Mouse (Mus musculus) C2C12 (cell line): Measurements from ENCODE around the gene Rgma. TPM values are rescaled to one million over a fixed set of nuclear protein-coding genes. Genes with fewer than 3 reads are reported as not detected.
A peak's percentile ranks its signal among the peaks of the same experiment; 100 is the strongest.

Experiments
- H3K27me3 ChIP-seq: one replicate; pipeline ENCODE4 v1.6.1; 2011; ENCODE audit not compliant: control insufficient read depth, insufficient read depth, insufficient read length
- H3K36me3 ChIP-seq: one replicate; pipeline ENCODE4 v1.6.1; 2011; ENCODE audit not compliant: control insufficient read depth, insufficient read depth
- H3K4me3 ChIP-seq: one replicate; pipeline ENCODE4 v1.5.1; 2011; ENCODE audit warnings: mild to moderate bottlenecking, control low read depth; ENCODE audit not compliant: poor library complexity, insufficient read depth, severe bottlenecking
- H3K79me2 ChIP-seq: one replicate; pipeline ENCODE4 v1.6.1; 2011; ENCODE audit not compliant: control insufficient read depth, insufficient read depth
- H3K79me3 ChIP-seq: one replicate; pipeline ENCODE4 v1.6.1; 2011; ENCODE audit warnings: low read depth, control low read depth
- H3ac ChIP-seq: one replicate; pipeline ENCODE3; 2011; ENCODE audit warnings: low read depth; ENCODE audit not compliant: control insufficient read depth, insufficient read length
- CEBPB ChIP-seq: IDR thresholded peaks from one replicate; pipeline ENCODE4 v1.6.1; 2011; ENCODE audit warnings: low read depth, mild to moderate bottlenecking, control low read depth, moderate library complexity
- CTCF ChIP-seq: IDR thresholded peaks from one replicate; pipeline ENCODE4 v1.5.1; 2011; ENCODE audit not compliant: control insufficient read depth, insufficient read depth, insufficient read length
- FOSL1 ChIP-seq: IDR thresholded peaks from one replicate; pipeline ENCODE4 v1.8.0; 2011; ENCODE audit warnings: mild to moderate bottlenecking, low read length; ENCODE audit not compliant: poor library complexity, insufficient read depth, severe bottlenecking
- MAX ChIP-seq: IDR thresholded peaks from one replicate; pipeline ENCODE4 v1.6.1; 2011; ENCODE audit warnings: mild to moderate bottlenecking, control low read depth
- MYOD1 ChIP-seq: IDR thresholded peaks from one replicate; pipeline ENCODE4 v1.6.1; 2011; ENCODE audit warnings: low read depth; ENCODE audit not compliant: control insufficient read depth, insufficient read length
- MYOG ChIP-seq: IDR thresholded peaks from one replicate; pipeline ENCODE4 v1.6.1; 2011; ENCODE audit not compliant: control insufficient read depth, insufficient read length; ENCODE audit errors: extremely low read depth
- USF1 ChIP-seq: IDR thresholded peaks from one replicate; pipeline ENCODE4 v1.6.1; 2011; ENCODE audit warnings: low read depth, mild to moderate bottlenecking, control low read depth, moderate library complexity
- polyA plus RNA-seq: library from polyadenylated mRNA; unstranded; fragments of >200 nt; fragmentation: generic; extraction: Trizol; gene quantifications from one replicate; pipeline ENCODE4 v1.2.1, GENCODE M21; 2012; ENCODE audit warnings: missing spikeins

Rgma gene
- polyA plus RNA-seq, 1 experiment: 1.4 TPM

DNA sequence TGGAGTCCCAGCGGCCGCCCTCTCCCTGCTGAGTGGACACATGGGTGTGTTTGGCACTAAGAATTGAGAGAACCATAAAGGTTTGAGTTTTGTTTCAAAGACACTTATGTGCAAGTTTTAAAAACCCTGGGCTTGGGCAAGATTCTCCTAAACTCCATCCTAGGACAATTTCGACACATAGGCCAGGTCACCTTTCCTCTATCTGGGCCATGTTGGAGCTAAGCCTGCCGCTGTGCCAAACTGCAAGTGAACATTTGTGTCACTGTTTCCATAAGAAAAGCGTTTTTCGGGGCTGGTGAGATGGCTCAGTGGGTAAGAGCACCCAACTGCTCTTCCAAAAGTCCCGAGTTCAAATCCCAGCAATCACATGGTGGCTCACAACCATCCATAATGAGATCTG is 50.1 kb downstream of the Rgma start:
- Histone ChIP-seq H3ac (no peak overlapping the region), H3K79me3 (no peaks in the 10 kb centered on the region), H3K4me3 (no peak overlapping the region), H3K27me3 (no peaks in the 10 kb centered on the region), H3K36me3 (peaks cover 14% of the 10 kb centered on the region), H3K79me2 (no peaks in the 10 kb centered on the region)
- TF ChIP-seq CEBPB (no peak), CTCF (no peak), MYOG (no peak), FOSL1 (no peak), MYOD1 (no peak), MAX (no peak), USF1 (no peak)

GRCm38 (mm10) chr7:73426235-73426634 is 50.9 kb downstream of the Rgma start:
- H3K79me3 ChIP-seq: no peaks in the 10 kb centered on the region
- peaks cover 14% of the 10 kb centered on the region for H3K36me3 ChIP-seq
- no peak for TF ChIP-seq USF1
- peak; percentile 39 for TF ChIP-seq FOSL1
- no peak overlapping the region for H3ac ChIP-seq
- no peaks in the 10 kb centered on the region for H3K79me2 ChIP-seq
- H3K4me3 ChIP-seq: no peak overlapping the region
- no peaks in the 10 kb centered on the region for H3K27me3 ChIP-seq

DNA sequence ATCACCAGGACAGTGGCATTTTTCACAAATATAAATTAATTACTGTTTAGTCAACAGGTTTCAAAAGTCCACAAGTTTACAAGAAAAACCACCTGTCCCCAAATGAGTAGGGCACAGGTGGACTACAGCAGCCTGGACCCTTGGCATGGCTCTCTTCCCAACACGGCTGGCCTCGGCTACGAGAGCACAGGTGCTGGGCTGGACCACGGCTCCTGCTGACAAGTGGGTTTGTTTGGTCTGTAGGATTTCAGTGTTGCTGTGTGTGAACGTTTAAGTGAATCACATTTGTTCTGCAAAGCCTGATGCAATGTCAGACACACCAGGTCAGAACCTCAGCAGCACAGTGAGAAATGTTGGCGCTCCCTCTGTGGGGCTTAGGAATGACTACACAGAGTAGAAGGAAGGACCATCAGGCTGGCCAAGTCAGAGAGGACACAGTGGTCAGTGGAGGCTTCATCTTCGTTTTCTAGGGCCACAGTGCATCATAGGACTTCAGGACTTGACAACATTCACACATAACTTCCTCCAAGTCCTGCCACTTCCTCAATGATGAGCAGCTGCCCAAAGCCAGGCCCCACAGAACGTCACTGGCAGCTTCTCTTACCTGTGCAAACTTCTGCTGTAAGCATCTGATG is 51.6 kb downstream of the Rgma start:
- H3K36me3 ChIP-seq: peaks cover 14% of the 10 kb centered on the region
- no peaks in the 10 kb centered on the region for H3K79me2 ChIP-seq
- H3K4me3 ChIP-seq: no peak overlapping the region
- no peaks in the 10 kb centered on the region for H3K79me3 ChIP-seq
- H3ac ChIP-seq: no peak overlapping the region
- H3K27me3 ChIP-seq: no peaks in the 10 kb centered on the region
- TF ChIP-seq USF1: no peak
- TF ChIP-seq FOSL1: no peak
- TF ChIP-seq CEBPB: no peak
- TF ChIP-seq MYOG: no peak
- no peak for TF ChIP-seq MAX
- TF ChIP-seq MYOD1: no peak
- no peak for TF ChIP-seq CTCF

DNA sequence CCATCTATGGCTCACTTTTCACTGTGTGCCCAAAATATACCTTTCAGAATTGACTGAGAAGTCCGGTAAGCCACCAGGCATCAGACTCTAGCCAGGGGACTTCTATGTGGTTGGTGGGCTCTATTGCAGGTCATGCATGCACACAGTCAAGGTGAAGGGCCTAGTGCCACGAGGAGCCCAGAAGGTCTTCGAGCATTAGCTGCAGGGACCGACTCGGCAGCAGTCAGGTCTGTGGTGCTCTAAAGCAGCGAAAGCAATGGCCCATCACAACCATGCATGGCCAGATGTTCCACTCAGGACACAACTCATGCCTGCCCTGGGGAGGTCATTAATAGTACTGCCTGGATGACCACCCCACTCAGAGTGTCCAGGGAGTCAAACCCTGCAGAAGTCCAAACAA is 52.5 kb downstream of the Rgma start:
- H3K36me3 ChIP-seq: peaks cover 16% of the 10 kb centered on the region
- no peaks in the 10 kb centered on the region for H3K79me3 ChIP-seq
- no peak overlapping the region for H3ac ChIP-seq
- TF ChIP-seq CTCF: no peak
- TF ChIP-seq CEBPB: no peak
- no peaks in the 10 kb centered on the region for H3K79me2 ChIP-seq
- H3K27me3 ChIP-seq: no peaks in the 10 kb centered on the region
- no peak overlapping the region for H3K4me3 ChIP-seq

- H3ac ChIP-seq: no peak overlapping the region
- no peaks in the 10 kb centered on the region for H3K79me2 ChIP-seq
- H3K4me3 ChIP-seq: no peak overlapping the region
- H3K36me3 ChIP-seq: peaks cover 22% of the 10 kb centered on the region
- H3K27me3 ChIP-seq: no peaks in the 10 kb centered on the region
- TF ChIP-seq CTCF (no peak), MYOD1 (no peak), CEBPB (no peak), MYOG (no peak), FOSL1 (no peak), MAX (no peak), USF1 (no peak)
- H3K79me3 ChIP-seq: no peaks in the 10 kb centered on the region
These were observed 53.2 kb downstream of the Rgma start for GRCm38 (mm10) chr7:73428525-73428924.

GRCm38 (mm10) chr7:73433637-73434335 is 58.5 kb downstream of the Rgma start:
- Histone ChIP-seq H3K36me3 (peaks cover 71% of the 10 kb centered on the region), H3ac (no peak overlapping the region), H3K79me2 (no peaks in the 10 kb centered on the region), H3K4me3 (no peak overlapping the region), H3K79me3 (peaks cover 2% of the 10 kb centered on the region), H3K27me3 (no peaks in the 10 kb centered on the region)
- TF ChIP-seq USF1 (no peak), CTCF (no peak), CEBPB (no peak), MAX (no peak), MYOG (no peak), MYOD1 (no peak), FOSL1 (no peak)
